Mouse (Mus musculus): Measurements from ENCODE around the gene Pinlyp.
"Not testable (repeated sequence)": the region's sequence is repeated elsewhere in the genome, so short reads cannot be mapped to it uniquely, and the experiment has no call there.

The Pinlyp gene

GRCm38 (mm10) chr7:24522805-24523204 is 23.1 kb downstream of the Pinlyp start:
- DNase-seq (ENCODE audit: low spot score), result no peak

GRCm38 (mm10) chr7:24520054-24520453 is 25.9 kb downstream of the Pinlyp start:
- DNase-seq (ENCODE audit: low spot score), result not testable (repeated sequence)

- no peak for DNase-seq (ENCODE audit: low spot score)
Measured at GRCm38 (mm10) chr7:24519130-24519529, 26.8 kb downstream of the Pinlyp start.

GRCm38 (mm10) chr7:24517654-24518053 is 28.3 kb downstream of the Pinlyp start:
- no peak for DNase-seq (ENCODE audit: low spot score)

- DNase-seq (ENCODE audit: low spot score), result no peak
Measured at GRCm38 (mm10) chr7:24517077-24517476, 28.8 kb downstream of the Pinlyp start.

GRCm38 (mm10) chr7:24516319-24516718 is 29.6 kb downstream of the Pinlyp start:
- not testable (repeated sequence) for DNase-seq (ENCODE audit: low spot score)

GRCm38 (mm10) chr7:24512355-24512754 is 33.6 kb downstream of the Pinlyp start, which contains the start of gene AC161166.1:
AC161166.1 (minus strand) TSS chr7:24512455.
- DNase-seq (ENCODE audit: low spot score), result no peak

- no peak for DNase-seq (ENCODE audit: low spot score)
Measured at GRCm38 (mm10) chr7:24507726-24508114, 38.2 kb downstream of the Pinlyp start.

- DNase-seq (ENCODE audit: low spot score), result peak; percentile 90
Measured at GRCm38 (mm10) chr7:24506838-24507725, 38.8 kb downstream of the Pinlyp start, which contains the start of gene Zfp428. Zfp428 (plus strand) TSS chr7:24507006.

- DNase-seq (ENCODE audit: low spot score), result peak; percentile 67
Measured at GRCm38 (mm10) chr7:24506476-24506837, 39.5 kb downstream of the Pinlyp start.

- DNase-seq (ENCODE audit: low spot score), result no peak
Measured at GRCm38 (mm10) chr7:24506065-24506459, 39.9 kb downstream of the Pinlyp start.

GRCm38 (mm10) chr7:24505447-24506064 is 40.4 kb downstream of the Pinlyp start:
- DNase-seq (ENCODE audit: low spot score), result no peak

- no peak for DNase-seq (ENCODE audit: low spot score)
Measured at GRCm38 (mm10) chr7:24504868-24505267, 41.0 kb downstream of the Pinlyp start.

- DNase-seq (ENCODE audit: low spot score), result no peak
Measured at GRCm38 (mm10) chr7:24504004-24504403, 41.9 kb downstream of the Pinlyp start.

- DNase-seq (ENCODE audit: low spot score), result no peak
Measured at GRCm38 (mm10) chr7:24501492-24501891, 44.4 kb downstream of the Pinlyp start.

- no peak for DNase-seq (ENCODE audit: low spot score)
Measured at GRCm38 (mm10) chr7:24500929-24501328, 45.0 kb downstream of the Pinlyp start.

- DNase-seq (ENCODE audit: low spot score), result no peak
Measured at GRCm38 (mm10) chr7:24499856-24500577, 45.9 kb downstream of the Pinlyp start.

Measured in MN1 (cell line).